10 mouse cellular contexts compared by ENCODE assay signal in the genomic region with DNA sequence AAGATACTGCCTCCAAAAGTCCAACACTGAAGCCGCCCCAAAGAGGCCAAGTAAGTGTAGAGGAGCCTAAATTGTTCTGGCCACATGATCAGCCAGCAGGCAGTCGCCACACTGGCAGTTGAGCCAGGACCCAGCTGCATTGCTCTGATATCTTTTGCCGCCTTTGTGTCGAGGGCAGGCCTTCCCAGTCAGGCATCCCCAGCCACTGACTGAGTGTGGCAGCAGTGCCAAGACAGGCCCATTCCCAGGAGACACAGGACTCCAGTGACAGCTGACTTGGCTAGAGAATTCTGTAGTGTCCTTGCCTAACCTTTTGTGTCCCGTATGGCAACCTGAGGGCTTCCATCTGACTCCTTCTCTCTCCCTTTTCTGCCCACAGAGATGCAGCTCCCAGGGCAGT.
DNase-seq lines count a peak whose midpoint lies in the region; ATAC-seq lines count a peak whose summit lies in the region.
"Had no signal": no experiment of that assay in that cellular context is flagged by ENCODE, and none has a peak within 500 bp of the region (broad histone marks: within the 10 kb centered on the region; RNA-seq: fewer than 3 reads in every experiment).

No protein-coding gene starts in this region.

- intact Hi-C loops in gastrocnemius, postnatal 36 days (cut with DNase I): no loop called here

- WGBS in heart, embryonic 11.5 days (ENCODE audit: insufficient replicate concordance): 46% methylated on average over 5 of the region's 5 CpGs
- WGBS in kidney, embryonic 16.5 days: 72% methylated on average over 5 of the region's 5 CpGs

- no peaks in the 10 kb centered on the region for H3K27me3 ChIP-seq in heart, embryonic 11.5 days (ENCODE audit: control insufficient read depth, insufficient read depth, low read length)
- no peaks in the 10 kb centered on the region for H3K27me3 ChIP-seq in kidney, embryonic 16.5 days (ENCODE audit: insufficient read depth, low read length)
- H3K27me3 ChIP-seq: liver, embryonic 15.5 days had no signal

- DNase-seq in heart, adult 11 months: peak; percentile 99
- peak; percentile 10 for DNase-seq in right cerebral cortex, postnatal 25 days
- DNase-seq in right cerebral cortex, postnatal 4 days: no peak
- peak; percentile 41 to 51 for DNase-seq in gastrocnemius, postnatal 36 days
- DNase-seq in skeletal muscle tissue, adult 2 months (ENCODE audit: low read depth, low spot score): peak; percentile 90
- DNase-seq in embryo, embryonic 10 days (ENCODE audit: low spot score): no peak

- H3K36me3 ChIP-seq in heart, embryonic 11.5 days (ENCODE audit: control insufficient read depth, insufficient read depth, low read length): no peaks in the 10 kb centered on the region
- H3K36me3 ChIP-seq in kidney, embryonic 16.5 days (ENCODE audit: insufficient read depth, low read length): no peaks in the 10 kb centered on the region
- H3K36me3 ChIP-seq: liver, embryonic 15.5 days had no signal

- H3K4me2 ChIP-seq in heart, embryonic 11.5 days: no peak overlapping the region
- no peak overlapping the region for H3K4me2 ChIP-seq in kidney, embryonic 16.5 days (replicated peaks; ENCODE audit: low read depth, low read length)
- H3K4me2 ChIP-seq: liver, embryonic 15.5 days had no signal

- H3K4me1 ChIP-seq in heart, embryonic 11.5 days (ENCODE audit: control insufficient read depth, insufficient read depth, low read length): no peaks in the 10 kb centered on the region
- no peaks in the 10 kb centered on the region for H3K4me1 ChIP-seq in kidney, embryonic 16.5 days (ENCODE audit: insufficient read depth, low read length)
- H3K4me1 ChIP-seq: liver, embryonic 15.5 days had no signal

- H3K27ac ChIP-seq in heart, embryonic 11.5 days (ENCODE audit: low read depth, low read length): no peak overlapping the region
- H3K27ac ChIP-seq in kidney, embryonic 16.5 days (ENCODE audit: low read length): no peak overlapping the region
- H3K27ac ChIP-seq: liver, embryonic 15.5 days had no signal

- H3K9me3 ChIP-seq in heart, embryonic 11.5 days (replicated peaks; ENCODE audit: control insufficient read depth, low read length): no peaks in the 10 kb centered on the region
- no peaks in the 10 kb centered on the region for H3K9me3 ChIP-seq in kidney, embryonic 16.5 days (ENCODE audit: low read length)
- H3K9me3 ChIP-seq: liver, embryonic 15.5 days had no signal

- no peak for ATAC-seq in heart, embryonic 11.5 days (replicated peaks; ENCODE audit: insufficient number of reproducible peaks, low FRiP score, low TSS enrichment)
- ATAC-seq in kidney, embryonic 16.5 days (ENCODE audit: low FRiP score, low TSS enrichment): no peak

- H3K9ac ChIP-seq in heart, embryonic 11.5 days (ENCODE audit: low read depth, low read length): no peak overlapping the region
- no peak overlapping the region for H3K9ac ChIP-seq in kidney, embryonic 16.5 days (replicated peaks; ENCODE audit: low read length)
- H3K9ac ChIP-seq: liver, embryonic 15.5 days had no signal

- no peak overlapping the region for H3K4me3 ChIP-seq in heart, embryonic 11.5 days (ENCODE audit: low read depth, low read length)
- no peak overlapping the region for H3K4me3 ChIP-seq in kidney, embryonic 16.5 days (ENCODE audit: low read length)
- H3K4me3 ChIP-seq: erythroblast, embryonic 14.5 days; liver, embryonic 15.5 days had no signal

Comparison
In these comparisons a context has a peak if more than half of its experiments do, and no peak if none do; other contexts are left out.
1. DNase-seq: peak in heart, adult 11 months (single experiment), right cerebral cortex, postnatal 25 days (single experiment), gastrocnemius, postnatal 36 days (2 of 2) and skeletal muscle tissue, adult 2 months (single experiment); none in right cerebral cortex, postnatal 4 days (single experiment) and embryo, embryonic 10 days (single experiment).